Mouse (Mus musculus) midbrain, embryonic 14.5 days (tissue): ENCODE data around the gene Rnase13. TPM values are rescaled to one million over a fixed set of nuclear protein-coding genes. Genes with fewer than 3 reads are reported as not detected.

Experiments used
- ATAC-seq: fragments of 200-750 bp; cut with Nextera tagmentation; 2 replicates; pipeline ENCODE4 v1.8.0; 2017; ENCODE audit warnings: moderate number of reproducible peaks, moderate library complexity; ENCODE audit not compliant: low FRiP score, low TSS enrichment
- DNase-seq: peaks from one replicate; pipeline ENCODE4 v3.0.0-alpha.2; 2015
- H3K27ac ChIP-seq: fragments of 300-500 bp; sonication (generic); replicated peaks from 2 replicates; pipeline ENCODE4 v1.5.1; 2014; ENCODE audit warnings: mild to moderate bottlenecking, low read depth, low read length, moderate library complexity
- H3K27me3 ChIP-seq: fragments of 300-500 bp; sonication (generic); 2 replicates; pipeline ENCODE4 v1.6.1; 2014; ENCODE audit warnings: low read length, control low read depth, mixed read lengths; ENCODE audit not compliant: control insufficient read depth, insufficient read depth
- H3K36me3 ChIP-seq: fragments of 300-500 bp; sonication (generic); 2 replicates; pipeline ENCODE4 v1.6.1; 2014; ENCODE audit warnings: low read length, control low read depth; ENCODE audit not compliant: control insufficient read depth, insufficient read depth
- H3K4me1 ChIP-seq: fragments of 300-500 bp; sonication (generic); 2 replicates; pipeline ENCODE4 v1.6.1; 2014; ENCODE audit warnings: mild to moderate bottlenecking, antibody characterized with exemption, low read length, control low read depth; ENCODE audit not compliant: control insufficient read depth, insufficient read depth
- H3K4me2 ChIP-seq: fragments of 300-500 bp; sonication (generic); 2 replicates; pipeline ENCODE4 v1.6.1; 2014; ENCODE audit warnings: mild to moderate bottlenecking, low read length, moderate library complexity
- H3K4me3 ChIP-seq: fragments of 300-500 bp; sonication (generic); replicated peaks from 2 replicates; pipeline ENCODE4 v1.5.1; 2014; ENCODE audit warnings: low read depth, low read length
- H3K9ac ChIP-seq: fragments of 300-500 bp; sonication (generic); replicated peaks from 2 replicates; pipeline ENCODE4 v1.6.1; 2014; ENCODE audit warnings: mild to moderate bottlenecking, low read length, moderate library complexity
- H3K9me3 ChIP-seq: fragments of 300-500 bp; sonication (generic); 2 replicates; pipeline ENCODE4 v1.6.1; 2016; ENCODE audit warnings: low read length, control low read depth, mixed read lengths; ENCODE audit not compliant: control insufficient read depth
- WGBS: fragments of 180-500 bp; shearing (Covaris S2); extraction: QIAGEN DNeasy Blood & Tissue Kit; methylation state at CpG from one replicate; pipeline ENCODE4 v1.1.7; 2014; 5-methylcytosine and 5-hydroxymethylcytosine counted together
- polyA plus RNA-seq: library from polyadenylated mRNA; unstranded; fragments of >200 nt; fragmentation: Nextera tagmentation; extraction: Ambion mirVana; gene quantifications from 2 replicates; pipeline ENCODE4 v1.2.1, GENCODE M21; 2014

The Rnase13 gene
- polyA plus RNA-seq, 1 experiment from 2014 or later: not detected

DNA sequence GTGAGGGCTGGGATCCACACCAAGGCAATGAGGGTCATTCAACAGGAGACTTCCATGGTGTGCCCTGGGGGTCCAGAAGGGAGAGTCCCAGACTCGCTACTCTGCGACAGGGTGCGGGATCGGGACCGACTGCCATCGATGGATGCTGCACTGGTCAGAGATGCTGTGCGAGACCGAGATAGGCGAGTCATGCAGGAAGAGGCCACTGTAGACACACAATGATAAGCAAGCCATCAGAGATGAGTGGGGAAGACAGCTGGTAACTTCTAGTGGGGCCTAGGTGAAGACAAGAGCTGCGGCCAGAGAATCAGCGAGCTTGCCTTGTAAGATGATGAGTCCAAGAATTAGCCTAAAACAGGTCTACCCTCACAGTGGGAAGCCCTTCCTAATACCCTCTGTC is 16.5 kb downstream of the Rnase13 start:
- Histone ChIP-seq H3K4me1 (no peaks in the 10 kb centered on the region), H3K27ac (no peak overlapping the region), H3K4me2 (no peak overlapping the region), H3K9ac (no peak overlapping the region), H3K9me3 (no peaks in the 10 kb centered on the region), H3K4me3 (no peak overlapping the region), H3K36me3 (no peaks in the 10 kb centered on the region), H3K27me3 (no peaks in the 10 kb centered on the region)
- DNase-seq: no peak
- no peak for ATAC-seq
- 94% methylated on average over 11 of the region's 11 CpGs for WGBS

- Histone ChIP-seq H3K4me1 (no peaks in the 10 kb centered on the region), H3K4me2 (no peak overlapping the region), H3K27ac (no peak overlapping the region), H3K36me3 (no peaks in the 10 kb centered on the region), H3K27me3 (no peaks in the 10 kb centered on the region), H3K4me3 (no peak overlapping the region), H3K9me3 (no peaks in the 10 kb centered on the region), H3K9ac (no peak overlapping the region)
- 73% methylated on average over 7 of the region's 7 CpGs for WGBS
- peak; percentile 38 for DNase-seq
- ATAC-seq: no peak
Observed at GRCm38 (mm10) chr14:51904706-51905105, 17.9 kb downstream of the Rnase13 start.

DNA sequence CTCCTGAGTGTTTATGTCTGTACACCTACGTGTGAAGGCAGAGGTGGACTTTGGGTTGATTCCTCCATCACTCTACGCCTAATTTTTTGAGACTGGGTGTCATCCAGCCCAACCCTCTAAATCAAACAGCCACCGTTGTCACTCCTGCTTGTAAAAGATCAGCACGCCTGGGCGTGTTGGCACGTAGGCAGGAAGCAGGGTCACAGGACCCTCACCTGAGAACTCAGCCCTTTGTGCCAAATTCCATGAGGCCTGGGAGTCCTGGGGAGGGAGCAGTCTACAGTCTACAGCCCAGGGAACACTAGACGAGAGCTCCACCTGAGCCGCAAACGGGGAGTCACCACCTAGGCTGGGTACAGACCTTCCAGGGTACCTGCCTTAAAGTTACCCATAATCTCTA is 18.8 kb downstream of the Rnase13 start:
- ATAC-seq (0 out of 2 replicates have a peak, but pooled peaks have one; percentile 21), DNase-seq (no peak)
- H3K9me3 ChIP-seq: no peaks in the 10 kb centered on the region
- H3K27ac ChIP-seq: no peak overlapping the region
- H3K27me3 ChIP-seq: no peaks in the 10 kb centered on the region
- H3K4me3 ChIP-seq: no peak overlapping the region
- no peaks in the 10 kb centered on the region for H3K36me3 ChIP-seq
- no peaks in the 10 kb centered on the region for H3K4me1 ChIP-seq
- WGBS: 94% methylated on average over 9 of the region's 9 CpGs
- no peak overlapping the region for H3K9ac ChIP-seq
- H3K4me2 ChIP-seq: no peak overlapping the region

DNA sequence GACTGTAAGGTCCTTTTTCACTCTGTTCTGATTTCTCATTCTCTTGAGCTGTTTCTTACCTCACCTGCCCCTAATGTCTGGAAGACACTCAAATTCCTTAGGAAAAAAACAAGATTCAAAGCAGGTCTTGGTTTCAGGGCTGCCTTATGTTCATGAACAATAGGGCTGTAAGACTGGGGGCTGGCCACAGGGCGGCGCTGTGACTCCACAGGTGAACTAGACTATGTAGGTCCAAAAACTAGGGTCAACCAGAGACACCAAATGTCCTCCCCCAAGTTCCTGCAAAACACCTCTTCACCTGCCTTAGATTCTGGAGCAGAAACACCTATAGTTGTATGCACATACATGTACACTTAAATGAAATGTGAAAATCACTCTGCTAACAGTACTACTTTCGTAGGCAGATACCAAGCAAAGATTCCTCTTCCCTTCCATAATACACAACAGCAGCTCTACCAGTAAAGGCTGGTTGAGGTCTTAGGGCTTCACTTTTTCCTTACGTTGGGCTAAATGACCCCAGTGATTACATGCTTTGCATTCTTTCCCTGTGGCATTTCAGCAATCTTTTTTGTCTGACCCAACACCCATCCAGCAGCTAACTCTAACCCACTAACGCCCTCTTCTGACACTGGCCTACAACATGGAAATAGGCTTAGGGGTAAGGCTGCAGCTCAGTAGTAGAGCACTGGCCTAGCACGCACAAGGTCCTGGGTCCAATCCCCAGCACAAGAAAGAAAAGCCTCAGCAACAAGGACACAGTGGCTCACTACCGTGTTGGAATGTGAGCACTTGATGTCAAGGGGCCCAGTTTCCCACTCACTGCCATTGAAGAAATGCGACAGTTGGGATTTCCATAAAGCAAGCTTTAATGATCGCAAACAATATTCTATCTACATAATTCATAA is 19.5 kb downstream of the Rnase13 start:
- ATAC-seq (peak; percentile 61; the same call in 1 of the 2 replicates), DNase-seq (peak; percentile 89)
- H3K36me3 ChIP-seq: no peaks in the 10 kb centered on the region
- 63% methylated on average over 9 of the region's 9 CpGs for WGBS
- no peak overlapping the region for H3K4me2 ChIP-seq
- no peak overlapping the region for H3K4me3 ChIP-seq
- H3K9me3 ChIP-seq: no peaks in the 10 kb centered on the region
- no peaks in the 10 kb centered on the region for H3K27me3 ChIP-seq
- H3K4me1 ChIP-seq: no peaks in the 10 kb centered on the region
- H3K27ac ChIP-seq: no peak overlapping the region
- H3K9ac ChIP-seq: no peak overlapping the region

DNA sequence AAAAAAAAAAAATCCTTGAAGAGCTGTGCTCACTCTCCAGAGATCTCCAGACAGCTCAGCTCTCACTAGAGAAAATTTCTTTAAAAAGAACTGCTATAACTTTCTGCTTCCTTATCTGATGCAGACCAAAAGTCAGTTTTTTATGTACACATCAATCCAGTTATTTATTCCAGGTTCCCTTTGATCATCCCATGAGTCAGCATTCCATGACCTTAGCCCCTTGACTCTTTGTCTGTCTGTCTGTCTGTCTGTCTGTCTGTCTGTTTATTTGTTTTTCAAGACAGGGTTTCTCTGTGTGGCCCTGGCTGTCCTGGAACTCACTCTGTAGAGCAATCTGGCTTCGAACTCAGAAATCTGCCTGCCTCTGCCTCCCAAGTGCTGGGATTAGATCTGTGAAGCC is 23.2 kb downstream of the Rnase13 start:
- DNase-seq: no peak
- no peak overlapping the region for H3K27ac ChIP-seq
- H3K4me1 ChIP-seq: no peaks in the 10 kb centered on the region
- H3K9ac ChIP-seq: no peak overlapping the region
- no peak for ATAC-seq
- no peak overlapping the region for H3K4me3 ChIP-seq
- H3K4me2 ChIP-seq: no peak overlapping the region
- 94% methylated on average over 1 of the region's 1 CpGs for WGBS
- peaks cover 8% of the 10 kb centered on the region for H3K36me3 ChIP-seq
- H3K9me3 ChIP-seq: no peaks in the 10 kb centered on the region
- no peaks in the 10 kb centered on the region for H3K27me3 ChIP-seq

DNA sequence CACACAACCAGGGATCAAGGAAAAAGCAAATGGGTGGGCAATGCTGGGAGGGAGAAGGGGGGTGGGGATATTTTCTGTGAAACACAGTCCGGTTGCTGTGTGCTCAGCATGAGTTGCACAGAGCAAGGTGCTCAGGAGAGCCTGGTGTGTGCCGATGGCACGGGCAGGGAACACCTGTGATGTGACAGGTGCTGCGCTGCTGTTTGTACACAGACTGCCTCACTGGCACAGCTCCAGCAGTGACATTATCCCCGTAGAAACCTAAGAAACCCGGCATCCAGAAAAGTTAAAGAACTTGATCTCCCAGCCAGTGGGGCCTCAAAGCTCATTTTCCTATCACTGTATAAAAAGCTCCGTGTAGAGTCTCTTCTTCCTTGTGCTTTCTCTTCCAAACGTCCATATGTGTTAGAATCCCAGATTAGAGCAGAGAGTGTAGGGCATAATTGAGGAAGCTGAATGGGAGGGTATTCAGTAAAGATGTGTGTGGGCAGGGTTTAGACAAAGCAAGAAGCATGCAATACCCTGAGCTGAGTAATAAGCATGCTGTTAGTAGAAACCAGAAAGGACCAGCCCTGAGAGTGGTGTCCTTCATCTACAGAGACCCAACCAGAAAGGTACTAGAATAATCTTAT is 25.9 kb downstream of the Rnase13 start:
- peaks cover 24% of the 10 kb centered on the region for H3K36me3 ChIP-seq
- H3K9me3 ChIP-seq: no peaks in the 10 kb centered on the region
- no peaks in the 10 kb centered on the region for H3K27me3 ChIP-seq
- no peak overlapping the region for H3K4me2 ChIP-seq
- WGBS: 81% methylated on average over 8 of the region's 8 CpGs
- no peak for ATAC-seq
- H3K4me1 ChIP-seq: no peaks in the 10 kb centered on the region
- DNase-seq: no peak
- no peak overlapping the region for H3K4me3 ChIP-seq
- no peak overlapping the region for H3K27ac ChIP-seq
- no peak overlapping the region for H3K9ac ChIP-seq

GRCm38 (mm10) chr14:51896019-51896418 is 26.6 kb downstream of the Rnase13 start:
- Histone ChIP-seq H3K36me3 (peaks cover 30% of the 10 kb centered on the region), H3K9ac (no peak overlapping the region), H3K4me1 (no peaks in the 10 kb centered on the region), H3K4me3 (no peak overlapping the region), H3K27ac (no peak overlapping the region), H3K4me2 (no peak overlapping the region), H3K9me3 (no peaks in the 10 kb centered on the region), H3K27me3 (no peaks in the 10 kb centered on the region)
- WGBS: 89% methylated on average over 6 of the region's 6 CpGs
- no peak for DNase-seq
- no peak for ATAC-seq

DNA sequence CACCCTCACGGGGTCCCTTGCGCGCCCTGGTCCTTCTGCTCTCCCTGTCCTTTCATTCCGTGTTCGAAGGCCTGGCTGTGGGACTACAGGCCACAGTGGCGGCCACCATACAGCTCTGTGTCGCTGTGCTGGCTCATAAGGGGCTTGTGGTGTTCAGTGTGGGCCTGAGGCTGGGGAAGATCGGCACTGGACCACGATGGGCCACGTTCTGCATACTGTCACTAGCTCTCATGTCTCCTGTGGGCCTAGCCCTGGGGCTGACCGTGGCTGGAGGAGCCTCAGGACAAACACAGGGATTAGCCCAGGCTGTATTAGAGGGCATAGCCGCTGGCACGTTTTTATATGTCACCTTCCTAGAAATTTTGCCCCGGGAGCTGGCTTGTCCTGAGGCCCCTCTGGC is 27.5 kb downstream of the Rnase13 start:
- no peaks in the 10 kb centered on the region for H3K9me3 ChIP-seq
- ATAC-seq (no peak), DNase-seq (no peak)
- H3K4me1 ChIP-seq: no peaks in the 10 kb centered on the region
- H3K4me3 ChIP-seq: no peak overlapping the region
- H3K9ac ChIP-seq: no peak overlapping the region
- H3K27ac ChIP-seq: no peak overlapping the region
- no peak overlapping the region for H3K4me2 ChIP-seq
- no peaks in the 10 kb centered on the region for H3K27me3 ChIP-seq
- H3K36me3 ChIP-seq: peaks cover 37% of the 10 kb centered on the region
- 84% methylated on average over 14 of the region's 14 CpGs for WGBS

GRCm38 (mm10) chr14:51893809-51894208 is 28.8 kb downstream of the Rnase13 start:
- no peak for ATAC-seq
- Histone ChIP-seq H3K9ac (no peak overlapping the region), H3K36me3 (peaks cover 50% of the 10 kb centered on the region)

More at GRCm38 (mm10) chr14:51893809-51894208, 28.8 kb downstream of the Rnase13 start:
- WGBS: 61% methylated on average over 3 of the region's 3 CpGs
- H3K4me3 ChIP-seq: no peak overlapping the region
- H3K27me3 ChIP-seq: no peaks in the 10 kb centered on the region
- no peak for DNase-seq
- H3K4me2 ChIP-seq: no peak overlapping the region
- no peaks in the 10 kb centered on the region for H3K9me3 ChIP-seq
- no peaks in the 10 kb centered on the region for H3K4me1 ChIP-seq
- H3K27ac ChIP-seq: no peak overlapping the region
